Comparison of ENCODE assay signal across 9 mouse cellular contexts in genomic region chr7:100431103-100431502, GRCm38 (mm10). TPM values are rescaled to one million over a fixed set of nuclear protein-coding genes. Genes with fewer than 3 reads are reported as not detected.
DNase-seq lines count a peak whose midpoint lies in the region; ATAC-seq lines count a peak whose summit lies in the region.
"Had no signal": no experiment of that assay in that cellular context is flagged by ENCODE, and none has a peak within 500 bp of the region (broad histone marks: within the 10 kb centered on the region; RNA-seq: fewer than 3 reads in every experiment).

No protein-coding gene starts in this region.

- H3K4me3 ChIP-seq in embryonic facial prominence, embryonic 14.5 days (ENCODE audit: low read depth, low read length), result no peak overlapping the region
- no peak overlapping the region for H3K4me3 ChIP-seq in embryonic facial prominence, embryonic 10.5 days
- no peak overlapping the region for H3K4me3 ChIP-seq in heart, embryonic 13.5 days
- H3K4me3 ChIP-seq in hindbrain, embryonic 14.5 days (replicated peaks; ENCODE audit: low read length), result no peak overlapping the region

- no peaks in the 10 kb centered on the region for H3K4me1 ChIP-seq in embryonic facial prominence, embryonic 14.5 days (ENCODE audit: control insufficient read depth, insufficient read depth, low read length)
- no peaks in the 10 kb centered on the region for H3K4me1 ChIP-seq in embryonic facial prominence, embryonic 10.5 days
- H3K4me1 ChIP-seq in heart, embryonic 13.5 days, result peaks cover 27% of the 10 kb centered on the region
- no peaks in the 10 kb centered on the region for H3K4me1 ChIP-seq in hindbrain, embryonic 14.5 days (replicated peaks; ENCODE audit: control insufficient read depth, insufficient read depth, low read length)

- H3K27me3 ChIP-seq in embryonic facial prominence, embryonic 14.5 days (replicated peaks; ENCODE audit: control insufficient read depth, insufficient read depth, low read length), result no peaks in the 10 kb centered on the region
- no peaks in the 10 kb centered on the region for H3K27me3 ChIP-seq in embryonic facial prominence, embryonic 10.5 days (replicated peaks; ENCODE audit: low read depth, poor library complexity, severe bottlenecking)
- H3K27me3 ChIP-seq in heart, embryonic 13.5 days (replicated peaks), result no peaks in the 10 kb centered on the region
- H3K27me3 ChIP-seq in hindbrain, embryonic 14.5 days (ENCODE audit: control insufficient read depth, insufficient read depth, low read length), result no peaks in the 10 kb centered on the region

- peak; percentile 57 for DNase-seq in embryonic facial prominence, embryonic 14.5 days (ENCODE audit: low spot score)
- DNase-seq in embryonic facial prominence, embryonic 10.5 days (ENCODE audit: low spot score), result no peak
- DNase-seq in ovary, adult 18-20 months (ENCODE audit: low spot score), result peak; percentile 30
- DNase-seq in ovary, postnatal 10 days (ENCODE audit: low spot score), result no peak
- peak; percentile 81 for DNase-seq in lung, postnatal 25 days (ENCODE audit: low spot score)
- DNase-seq in cerebellum, adult 11 months, result no peak
- DNase-seq in hindbrain, embryonic 14.5 days (ENCODE audit: low spot score), result no peak

- ATAC-seq in embryonic facial prominence, embryonic 14.5 days (ENCODE audit: low read depth), result 0 out of 2 replicates have a peak, but pooled peaks have one; percentile 37
- ATAC-seq in heart, embryonic 13.5 days (ENCODE audit: extremely low read depth, insufficient number of reproducible peaks, low FRiP score, low TSS enrichment), result peak; percentile 70
- no peak for ATAC-seq in hindbrain, embryonic 14.5 days (ENCODE audit: low FRiP score)

- 91% methylated on average over 5 of the region's 5 CpGs for WGBS in embryonic facial prominence, embryonic 14.5 days
- 92% methylated on average over 5 of the region's 5 CpGs for WGBS in embryonic facial prominence, embryonic 10.5 days
- WGBS in heart, embryonic 13.5 days, result 62% methylated on average over 5 of the region's 5 CpGs
- 78% methylated on average over 5 of the region's 5 CpGs for WGBS in hindbrain, embryonic 14.5 days

- no peak overlapping the region for H3K27ac ChIP-seq in embryonic facial prominence, embryonic 14.5 days (replicated peaks; ENCODE audit: low read depth, low read length)
- H3K27ac ChIP-seq in embryonic facial prominence, embryonic 10.5 days (replicated peaks), result no peak overlapping the region
- H3K27ac ChIP-seq in heart, embryonic 13.5 days (replicated peaks), result peak overlapping the region; percentile 62
- H3K27ac ChIP-seq in hindbrain, embryonic 14.5 days, result no peak overlapping the region

- no peaks in the 10 kb centered on the region for H3K9me3 ChIP-seq in embryonic facial prominence, embryonic 14.5 days (ENCODE audit: control insufficient read depth, low read length)
- H3K9me3 ChIP-seq in embryonic facial prominence, embryonic 10.5 days, result no peaks in the 10 kb centered on the region
- H3K9me3 ChIP-seq in heart, embryonic 13.5 days, result no peaks in the 10 kb centered on the region
- no peaks in the 10 kb centered on the region for H3K9me3 ChIP-seq in hindbrain, embryonic 14.5 days (ENCODE audit: control insufficient read depth, low read length)

- no peak overlapping the region for H3K4me2 ChIP-seq in embryonic facial prominence, embryonic 14.5 days (ENCODE audit: low read depth, low read length)
- H3K4me2 ChIP-seq in heart, embryonic 13.5 days, result no peak overlapping the region
- no peak overlapping the region for H3K4me2 ChIP-seq in hindbrain, embryonic 14.5 days (replicated peaks)

- H3K9ac ChIP-seq in embryonic facial prominence, embryonic 14.5 days (ENCODE audit: low read depth, low read length), result no peak overlapping the region
- H3K9ac ChIP-seq in heart, embryonic 13.5 days, result no peak overlapping the region
- no peak overlapping the region for H3K9ac ChIP-seq in hindbrain, embryonic 14.5 days

- H3K36me3 ChIP-seq in embryonic facial prominence, embryonic 14.5 days (ENCODE audit: control insufficient read depth, insufficient read depth, low read length), result peaks cover 90% of the 10 kb centered on the region
- H3K36me3 ChIP-seq in embryonic facial prominence, embryonic 10.5 days (replicated peaks), result peaks cover 98% of the 10 kb centered on the region
- peaks cover 78% of the 10 kb centered on the region for H3K36me3 ChIP-seq in heart, embryonic 13.5 days
- H3K36me3 ChIP-seq in hindbrain, embryonic 14.5 days (replicated peaks; ENCODE audit: control insufficient read depth, insufficient read depth), result peaks cover 90% of the 10 kb centered on the region

RNA-seq across cellular contexts. Expression of gene Ucp3, which starts 41.7 kb away (rescaled TPM):
- polyA plus RNA-seq in embryonic facial prominence, embryonic 14.5 days (2014; fragmentation: Nextera tagmentation; extraction: Ambion mirVana), result 0.20 and 0.24 TPM in 2 replicates
- polyA plus RNA-seq in embryonic facial prominence, embryonic 10.5 days (2016; fragmentation: Nextera tagmentation; extraction: Ambion mirVana), result 0.11 TPM in 1 of 2 replicates, not detected in the other
- polyA plus RNA-seq in heart, embryonic 13.5 days (2015; fragmentation: Nextera tagmentation; extraction: Ambion mirVana), result 0.07 and 0.24 TPM in 2 replicates
- polyA plus RNA-seq in hindbrain, embryonic 14.5 days (2014; fragmentation: Nextera tagmentation; extraction: Ambion mirVana), result not detected in 2 replicates
- polyA plus RNA-seq: C2C12 had no signal

RNA-seq across cellular contexts. Expression of gene Ppme1, which starts 59.0 kb away (rescaled TPM):
- polyA plus RNA-seq in embryonic facial prominence, embryonic 14.5 days (2014; fragmentation: Nextera tagmentation; extraction: Ambion mirVana), result 49.4 and 53.3 TPM in 2 replicates
- 83.0 and 88.8 TPM in 2 replicates for polyA plus RNA-seq in embryonic facial prominence, embryonic 10.5 days (2016; fragmentation: Nextera tagmentation; extraction: Ambion mirVana)
- 50.2 and 56.6 TPM in 2 replicates for polyA plus RNA-seq in heart, embryonic 13.5 days (2015; fragmentation: Nextera tagmentation; extraction: Ambion mirVana)
- 155 and 162 TPM in 2 replicates for polyA plus RNA-seq in hindbrain, embryonic 14.5 days (2014; fragmentation: Nextera tagmentation; extraction: Ambion mirVana)

RNA-seq across cellular contexts. Expression of gene C2cd3, which starts 59.1 kb away (rescaled TPM):
- polyA plus RNA-seq in embryonic facial prominence, embryonic 14.5 days (2014; fragmentation: Nextera tagmentation; extraction: Ambion mirVana), result 21.7 and 25.3 TPM in 2 replicates
- polyA plus RNA-seq in embryonic facial prominence, embryonic 10.5 days (2016; fragmentation: Nextera tagmentation; extraction: Ambion mirVana), result 37.5 and 38.8 TPM in 2 replicates
- polyA plus RNA-seq in heart, embryonic 13.5 days (2015; fragmentation: Nextera tagmentation; extraction: Ambion mirVana), result 12.8 and 13.1 TPM in 2 replicates
- polyA plus RNA-seq in hindbrain, embryonic 14.5 days (2014; fragmentation: Nextera tagmentation; extraction: Ambion mirVana), result 20.5 and 21.3 TPM in 2 replicates

Comparison
In these comparisons a context has a peak if more than half of its experiments do, and no peak if none do; other contexts are left out.
1. DNase-seq: peak in embryonic facial prominence, embryonic 14.5 days (single experiment), ovary, adult 18-20 months (single experiment) and lung, postnatal 25 days (single experiment); none in embryonic facial prominence, embryonic 10.5 days (single experiment), ovary, postnatal 10 days (single experiment), cerebellum, adult 11 months (single experiment) and hindbrain, embryonic 14.5 days (single experiment).